In genomic region chr12:32918683-32919082, GRCm38 (mm10) we compare ENCODE assay signal across 25 mouse cellular contexts. TPM values are rescaled to one million over a fixed set of nuclear protein-coding genes. Genes with fewer than 3 reads are reported as not detected.
DNase-seq lines count a peak whose midpoint lies in the region; ATAC-seq and TF ChIP-seq lines count a peak whose summit lies in the region.
"Had no signal": no experiment of that assay in that cellular context is flagged by ENCODE, and none has a peak within 500 bp of the region (broad histone marks: within the 10 kb centered on the region; RNA-seq: fewer than 3 reads in every experiment).

No protein-coding gene starts in this region.

- no peak overlapping the region for H3K4me2 ChIP-seq in liver, postnatal 0 days (ENCODE audit: low read depth, low read length)
- H3K4me2 ChIP-seq in liver, embryonic 11.5 days: no peak overlapping the region
- H3K4me2 ChIP-seq: embryonic facial prominence, embryonic 13.5 days; embryonic facial prominence, embryonic 15.5 days; forebrain, embryonic 13.5 days; forebrain, embryonic 15.5 days had no signal

- H3K27ac ChIP-seq in gastrocnemius, adult 2 months: peak overlapping the region; percentile 78
- H3K27ac ChIP-seq in liver, postnatal 0 days (ENCODE audit: low read depth): no peak overlapping the region
- H3K27ac ChIP-seq in liver, embryonic 11.5 days (ENCODE audit: low read depth, low read length): no peak overlapping the region
- H3K27ac ChIP-seq in brown adipose tissue, adult 24 weeks (replicated peaks; ENCODE audit: low read depth, low read length): peak overlapping the region; percentile 80
- H3K27ac ChIP-seq: embryonic facial prominence, embryonic 13.5 days; embryonic facial prominence, embryonic 15.5 days; forebrain, embryonic 10.5 days; forebrain, embryonic 13.5 days; forebrain, embryonic 15.5 days had no signal

- 74% methylated on average over 7 of the region's 7 CpGs for WGBS in liver, postnatal 0 days (ENCODE audit: insufficient replicate concordance)
- WGBS in liver, embryonic 11.5 days: 71% methylated on average over 7 of the region's 7 CpGs

- TF ChIP-seq CTCF in gastrocnemius, adult 2 months (IDR thresholded peaks at IDR 0.05): no peak
- no peak for TF ChIP-seq CTCF in liver, postnatal 0 days (IDR thresholded peaks at IDR 0.05; ENCODE audit: low read depth)

- peak; percentile 25; the same call in 1 of the 2 replicates for ATAC-seq in liver, postnatal 0 days
- ATAC-seq in liver, embryonic 11.5 days (replicated peaks; ENCODE audit: low FRiP score): no peak
- ATAC-seq: activated CD4-positive, CD25-positive, alpha-beta regulatory T cell, adult 4 months; CD4-positive, CD25-positive, alpha-beta regulatory T cell, adult 4 months; forebrain, embryonic 13.5 days; forebrain, embryonic 15.5 days; forebrain, postnatal 0 days; Patski had no signal

- no peak for TF ChIP-seq EP300 in liver, postnatal 0 days (IDR thresholded peaks at IDR 0.05; ENCODE audit: low read depth)

- no peaks in the 10 kb centered on the region for H3K27me3 ChIP-seq in liver, postnatal 0 days (ENCODE audit: insufficient read depth, low read length)
- no peaks in the 10 kb centered on the region for H3K27me3 ChIP-seq in liver, embryonic 11.5 days (replicated peaks; ENCODE audit: control insufficient read depth, insufficient read depth, low read length)
- H3K27me3 ChIP-seq: CH12.LX; embryonic facial prominence, embryonic 13.5 days; embryonic facial prominence, embryonic 15.5 days; forebrain, embryonic 13.5 days; forebrain, embryonic 15.5 days; Patski had no signal

- no peak for DNase-seq in gastrocnemius, adult 2 months
- no peak for DNase-seq in gastrocnemius, adult 8-10 months (ENCODE audit: low spot score in 2 of 2)
- no peak for DNase-seq in liver, postnatal 0 days
- DNase-seq in liver, embryonic 11.5 days (ENCODE audit: low spot score): no peak
- DNase-seq: B cell, adult 2 months; cerebellum, adult 11 months; cerebellum, adult 18-20 months; cerebellum, adult 8-10 months; cerebellum, adult 9-11 months; cerebellum, postnatal 14 days; cerebellum, postnatal 36 days; embryo, embryonic 11 days; forebrain, postnatal 0 days had no signal

- no peak overlapping the region for H3K4me3 ChIP-seq in gastrocnemius, adult 2 months
- no peak overlapping the region for H3K4me3 ChIP-seq in liver, postnatal 0 days (ENCODE audit: low read depth, low read length)
- no peak overlapping the region for H3K4me3 ChIP-seq in liver, embryonic 11.5 days (ENCODE audit: low read depth, low read length)
- no peak overlapping the region for H3K4me3 ChIP-seq in brown adipose tissue, adult 24 weeks (ENCODE audit: insufficient read depth, low read depth, low read length)
- H3K4me3 ChIP-seq: embryonic facial prominence, embryonic 13.5 days; embryonic facial prominence, embryonic 15.5 days; erythroblast, embryonic 14.5 days; forebrain, embryonic 10.5 days; forebrain, embryonic 13.5 days; forebrain, embryonic 15.5 days had no signal

- intact Hi-C loops in gastrocnemius, adult 2 months (cut with DNase I): loop anchor here (10.0 kb wide), 2 partner anchors 336 to 416 kb away; no protein-coding TSS in a partner anchor

- H3K9ac ChIP-seq in liver, postnatal 0 days (replicated peaks): no peak overlapping the region
- H3K9ac ChIP-seq in liver, embryonic 11.5 days (ENCODE audit: low read depth, low read length): no peak overlapping the region
- H3K9ac ChIP-seq: embryonic facial prominence, embryonic 13.5 days; embryonic facial prominence, embryonic 15.5 days; forebrain, embryonic 13.5 days; forebrain, embryonic 15.5 days; forebrain, postnatal 0 days had no signal

- no peaks in the 10 kb centered on the region for H3K9me3 ChIP-seq in liver, postnatal 0 days (ENCODE audit: low read length)
- H3K9me3 ChIP-seq in liver, embryonic 11.5 days (ENCODE audit: control insufficient read depth, low read length): no peaks in the 10 kb centered on the region
- H3K9me3 ChIP-seq: embryonic facial prominence, embryonic 13.5 days; embryonic facial prominence, embryonic 15.5 days; forebrain, embryonic 10.5 days; forebrain, embryonic 13.5 days; forebrain, embryonic 15.5 days; G1E had no signal

- no peaks in the 10 kb centered on the region for H3K36me3 ChIP-seq in liver, postnatal 0 days (replicated peaks; ENCODE audit: insufficient read depth, low read length)
- H3K36me3 ChIP-seq in liver, embryonic 11.5 days (ENCODE audit: control insufficient read depth, insufficient read depth, low read length): no peaks in the 10 kb centered on the region
- H3K36me3 ChIP-seq: embryonic facial prominence, embryonic 13.5 days; embryonic facial prominence, embryonic 15.5 days; forebrain, embryonic 10.5 days; forebrain, embryonic 15.5 days; G1E had no signal

- no peaks in the 10 kb centered on the region for H3K4me1 ChIP-seq in liver, postnatal 0 days (ENCODE audit: insufficient read depth)
- no peaks in the 10 kb centered on the region for H3K4me1 ChIP-seq in liver, embryonic 11.5 days (replicated peaks; ENCODE audit: control insufficient read depth, insufficient read depth, low read length)
- H3K4me1 ChIP-seq in brown adipose tissue, adult 24 weeks (ENCODE audit: control insufficient read depth, insufficient read depth, insufficient read length, low read length): peaks cover 23% of the 10 kb centered on the region
- H3K4me1 ChIP-seq: embryonic facial prominence, embryonic 13.5 days; embryonic facial prominence, embryonic 15.5 days; forebrain, embryonic 13.5 days; forebrain, embryonic 15.5 days had no signal

RNA-seq across cellular contexts. Expression of gene Sypl, which starts 35.0 kb away (rescaled TPM):
- 100 to 1,000 TPM; 174 to 187 TPM for total RNA-seq in gastrocnemius, adult 2 months (2021)
- total RNA-seq in gastrocnemius, adult 8-10 months (2022): 100 to 1,000 TPM; 183 to 225 (median 208) TPM
- 53.8 and 53.9 TPM in 2 replicates for polyA plus RNA-seq in liver, postnatal 0 days (2015; fragmentation: Nextera tagmentation; extraction: Ambion mirVana)
- polyA plus RNA-seq in liver, embryonic 11.5 days (2014; fragmentation: Nextera tagmentation; extraction: Ambion mirVana): 72.6 and 75.2 TPM in 2 replicates
- polyA plus RNA-seq in brown adipose tissue, adult 24 weeks (2012; ENCODE audit: insufficient read depth, insufficient read length, missing spikeins): 76.0 and 95.5 TPM in 2 replicates

Comparison
In these comparisons a context has a peak if more than half of its experiments do, and no peak if none do; other contexts are left out.
1. H3K27ac ChIP-seq: peak in gastrocnemius, adult 2 months (single experiment) and brown adipose tissue, adult 24 weeks (single experiment); none in liver, postnatal 0 days (single experiment) and liver, embryonic 11.5 days (single experiment).